Mouse (Mus musculus): ENCODE results near the gene Tspan13. TPM values are rescaled to one million over a fixed set of nuclear protein-coding genes. Genes with fewer than 3 reads are reported as not detected.

Tspan13 gene
- polyA plus RNA-seq, 1 experiment from 2014 or later = 236 TPM

GRCm38 (mm10) chr12:35994098-35994497, 48.2 kb downstream of the Tspan13 start:
- no peaks in the 10 kb centered on the region for H3K9me3 ChIP-seq
- no peak overlapping the region for H3K27ac ChIP-seq
- ATAC-seq (ENCODE audit: low FRiP score) = peak; percentile 50
- no peaks in the 10 kb centered on the region for H3K36me3 ChIP-seq (replicated peaks)
- no peak overlapping the region for H3K4me2 ChIP-seq
- H3K4me3 ChIP-seq (replicated peaks) = no peak overlapping the region
- no peak overlapping the region for H3K9ac ChIP-seq
- H3K4me1 ChIP-seq = peaks cover 10% of the 10 kb centered on the region; the same call in 1 of the 2 replicates
- no peaks in the 10 kb centered on the region for H3K27me3 ChIP-seq

- ATAC-seq (ENCODE audit: low FRiP score) = no peak
- WGBS = 86% methylated on average over 3 of the region's 3 CpGs
- no peak overlapping the region for H3K27ac ChIP-seq
Measured at GRCm38 (mm10) chr12:35993583-35993982, 48.7 kb downstream of the Tspan13 start.

GRCm38 (mm10) chr12:35992711-35993110, 49.6 kb downstream of the Tspan13 start, which contains the start of gene Agr2:
Gene Agr2 (plus strand): TSS chr12:35992907.
- Histone ChIP-seq H3K36me3 (replicated peaks) (no peaks in the 10 kb centered on the region), H3K4me3 (replicated peaks) (no peak within 1 kb of the TSS), H3K9me3 (no peaks in the 10 kb centered on the region), H3K4me2 (no peak within 1 kb of the TSS), H3K9ac (no peak within 1 kb of the TSS), H3K27me3 (no peaks in the 10 kb centered on the region), H3K4me1 (peaks cover 10% of the 10 kb centered on the region; the same call in 1 of the 2 replicates), H3K27ac (0 out of 2 replicates have a peak within 1 kb of the TSS, but pooled peaks have one; percentile 8)
- 67% methylated on average over 9 of the region's 9 CpGs for WGBS
- no peak for ATAC-seq (ENCODE audit: low FRiP score)

More at GRCm38 (mm10) chr12:35993583-35993982, 48.7 kb downstream of the Tspan13 start:
- no peaks in the 10 kb centered on the region for H3K9me3 ChIP-seq
- H3K36me3 ChIP-seq (replicated peaks) = no peaks in the 10 kb centered on the region
- no peak overlapping the region for H3K4me3 ChIP-seq (replicated peaks)
- no peaks in the 10 kb centered on the region for H3K27me3 ChIP-seq
- peaks cover 10% of the 10 kb centered on the region; the same call in 1 of the 2 replicates for H3K4me1 ChIP-seq
- no peak overlapping the region for H3K9ac ChIP-seq
- no peak overlapping the region for H3K4me2 ChIP-seq

- Histone ChIP-seq H3K9ac (no peak overlapping the region), H3K9me3 (no peaks in the 10 kb centered on the region), H3K36me3 (replicated peaks) (no peaks in the 10 kb centered on the region), H3K27ac (no peak overlapping the region), H3K27me3 (no peaks in the 10 kb centered on the region), H3K4me1 (peaks cover 7% of the 10 kb centered on the region), H3K4me3 (replicated peaks) (no peak overlapping the region), H3K4me2 (no peak overlapping the region)
- no peak for ATAC-seq (ENCODE audit: low FRiP score)
- 87% methylated on average over 5 of the region's 5 CpGs for WGBS
Measured at GRCm38 (mm10) chr12:35984743-35985142, 57.6 kb downstream of the Tspan13 start.

- no peak overlapping the region for H3K9ac ChIP-seq
- ATAC-seq (ENCODE audit: low FRiP score) = no peak
- WGBS = 96% methylated on average over 9 of the region's 9 CpGs
Measured at GRCm38 (mm10) chr12:35983472-35983871, 58.8 kb downstream of the Tspan13 start.

GRCm38 (mm10) chr12:35981732-35982360, 60.5 kb downstream of the Tspan13 start:
- Histone ChIP-seq H3K27me3 (no peaks in the 10 kb centered on the region), H3K4me1 (peaks cover 11% of the 10 kb centered on the region), H3K9ac (no peak overlapping the region), H3K4me2 (0 out of 2 replicates have a peak overlapping the region, but pooled peaks have one; percentile 13), H3K9me3 (no peaks in the 10 kb centered on the region), H3K4me3 (replicated peaks) (no peak overlapping the region), H3K36me3 (replicated peaks) (no peaks in the 10 kb centered on the region), H3K27ac (0 out of 2 replicates have a peak overlapping the region, but pooled peaks have one; percentile 16)
- ATAC-seq (ENCODE audit: low FRiP score) = peak; percentile 93
- 31% methylated on average over 6 of the region's 6 CpGs for WGBS

More at GRCm38 (mm10) chr12:35983472-35983871, 58.8 kb downstream of the Tspan13 start:
- Histone ChIP-seq H3K27me3 (no peaks in the 10 kb centered on the region), H3K27ac (no peak overlapping the region), H3K36me3 (replicated peaks) (no peaks in the 10 kb centered on the region), H3K4me3 (replicated peaks) (no peak overlapping the region), H3K9me3 (no peaks in the 10 kb centered on the region), H3K4me1 (peaks cover 7% of the 10 kb centered on the region), H3K4me2 (no peak overlapping the region)

GRCm38 (mm10) chr12:35979625-35980024, 62.7 kb downstream of the Tspan13 start:
- no peak overlapping the region for H3K4me3 ChIP-seq (replicated peaks)
- H3K27me3 ChIP-seq = no peaks in the 10 kb centered on the region
- 93% methylated on average over 5 of the region's 5 CpGs for WGBS
- no peaks in the 10 kb centered on the region for H3K36me3 ChIP-seq (replicated peaks)
- H3K4me1 ChIP-seq = peaks cover 11% of the 10 kb centered on the region
- H3K9me3 ChIP-seq = no peaks in the 10 kb centered on the region
- no peak overlapping the region for H3K27ac ChIP-seq
- no peak overlapping the region for H3K9ac ChIP-seq
- ATAC-seq (ENCODE audit: low FRiP score) = no peak
- no peak overlapping the region for H3K4me2 ChIP-seq

GRCm38 (mm10) chr12:35977633-35978246, 64.6 kb downstream of the Tspan13 start:
- 29% methylated on average over 6 of the region's 6 CpGs for WGBS
- Histone ChIP-seq H3K9ac (no peak overlapping the region), H3K27ac (no peak overlapping the region), H3K9me3 (no peaks in the 10 kb centered on the region), H3K4me2 (no peak overlapping the region), H3K36me3 (replicated peaks) (no peaks in the 10 kb centered on the region), H3K4me1 (peaks cover 11% of the 10 kb centered on the region), H3K4me3 (replicated peaks) (no peak overlapping the region), H3K27me3 (no peaks in the 10 kb centered on the region)
- no peak for ATAC-seq (ENCODE audit: low FRiP score)

GRCm38 (mm10) chr12:35975898-35976297, 66.4 kb downstream of the Tspan13 start:
- ATAC-seq (ENCODE audit: low FRiP score) = no peak
- Histone ChIP-seq H3K9me3 (no peaks in the 10 kb centered on the region), H3K4me1 (peaks cover 4% of the 10 kb centered on the region; the same call in 1 of the 2 replicates), H3K36me3 (replicated peaks) (no peaks in the 10 kb centered on the region), H3K4me2 (no peak overlapping the region), H3K4me3 (replicated peaks) (no peak overlapping the region), H3K27me3 (no peaks in the 10 kb centered on the region), H3K27ac (no peak overlapping the region), H3K9ac (no peak overlapping the region)
- WGBS = 87% methylated on average over 3 of the region's 3 CpGs

GRCm38 (mm10) chr12:35966768-35967141, 75.5 kb downstream of the Tspan13 start:
- no peaks in the 10 kb centered on the region for H3K4me1 ChIP-seq
- H3K4me3 ChIP-seq (replicated peaks) = no peak overlapping the region
- H3K27me3 ChIP-seq = no peaks in the 10 kb centered on the region
- no peak overlapping the region for H3K27ac ChIP-seq
- H3K4me2 ChIP-seq = no peak overlapping the region
- 81% methylated on average over 7 of the region's 7 CpGs for WGBS
- ATAC-seq (ENCODE audit: low FRiP score) = no peak
- H3K9me3 ChIP-seq = no peaks in the 10 kb centered on the region
- no peaks in the 10 kb centered on the region for H3K36me3 ChIP-seq (replicated peaks)
- no peak overlapping the region for H3K9ac ChIP-seq

- no peaks in the 10 kb centered on the region for H3K4me1 ChIP-seq
- WGBS = 71% methylated on average over 7 of the region's 7 CpGs
- H3K4me2 ChIP-seq = no peak overlapping the region
- no peak overlapping the region for H3K9ac ChIP-seq
- no peaks in the 10 kb centered on the region for H3K27me3 ChIP-seq
- H3K4me3 ChIP-seq (replicated peaks) = no peak overlapping the region
- H3K9me3 ChIP-seq = no peaks in the 10 kb centered on the region
- H3K36me3 ChIP-seq (replicated peaks) = no peaks in the 10 kb centered on the region
- H3K27ac ChIP-seq = no peak overlapping the region
- ATAC-seq (ENCODE audit: low FRiP score) = no peak
Measured at GRCm38 (mm10) chr12:35966098-35966767, 76.1 kb downstream of the Tspan13 start.
